Mouse (Mus musculus): ENCODE measurements around the gene Mia. TPM values are rescaled to one million over a fixed set of nuclear protein-coding genes. Genes with fewer than 3 reads are reported as not detected.

Mia gene
- polyA plus RNA-seq, 1 experiment from 2014 or later = 11.7 TPM

DNA sequence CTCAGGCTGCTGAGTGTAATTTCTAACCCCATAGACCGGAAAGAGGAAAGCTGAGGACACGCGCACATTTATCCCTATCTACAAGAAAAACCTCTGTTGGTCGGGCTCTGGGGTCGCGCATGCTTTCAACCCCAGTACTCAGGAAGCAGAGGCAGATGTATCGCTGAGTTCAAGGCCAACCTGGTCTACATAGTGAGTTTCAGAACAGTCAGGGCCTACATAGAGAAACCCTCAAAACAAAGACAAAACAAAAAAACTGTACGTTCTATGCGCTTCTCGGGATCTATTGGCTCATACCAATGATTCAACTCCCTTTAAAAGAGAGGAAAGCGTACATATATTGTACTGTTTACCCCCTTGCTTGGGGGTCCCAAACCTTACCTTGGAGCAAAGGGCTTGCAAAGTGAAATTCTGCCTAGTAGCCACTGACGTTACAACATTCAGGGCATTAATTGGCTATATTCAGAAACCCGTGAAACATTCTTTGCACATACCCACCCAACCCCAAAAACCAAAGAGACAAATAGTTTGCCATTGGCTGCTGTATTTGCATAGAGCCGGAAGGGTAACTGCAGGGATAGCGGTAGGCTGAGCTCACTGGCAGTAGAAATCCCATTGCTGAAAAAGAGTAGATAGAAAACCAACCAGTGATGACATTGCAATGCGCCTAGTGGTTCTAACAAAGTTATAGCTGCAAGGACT lies 1.6 kb downstream of the Mia start:
- Histone ChIP-seq H3K27ac (peak overlapping the region; percentile 95), H3K27me3 (no peaks in the 10 kb centered on the region), H3K4me2 (peak overlapping the region; percentile 58), H3K4me1 (peaks cover 12% of the 10 kb centered on the region), H3K9me3 (no peaks in the 10 kb centered on the region), H3K9ac (peak overlapping the region; percentile 30; the same call in 1 of the 2 replicates), H3K4me3 (replicated peaks) (peak overlapping the region; percentile 72), H3K36me3 (replicated peaks) (peaks cover 19% of the 10 kb centered on the region)
- WGBS = 45% methylated on average over 16 of the region's 16 CpGs
- no peak for ATAC-seq (ENCODE audit: low FRiP score)

DNA sequence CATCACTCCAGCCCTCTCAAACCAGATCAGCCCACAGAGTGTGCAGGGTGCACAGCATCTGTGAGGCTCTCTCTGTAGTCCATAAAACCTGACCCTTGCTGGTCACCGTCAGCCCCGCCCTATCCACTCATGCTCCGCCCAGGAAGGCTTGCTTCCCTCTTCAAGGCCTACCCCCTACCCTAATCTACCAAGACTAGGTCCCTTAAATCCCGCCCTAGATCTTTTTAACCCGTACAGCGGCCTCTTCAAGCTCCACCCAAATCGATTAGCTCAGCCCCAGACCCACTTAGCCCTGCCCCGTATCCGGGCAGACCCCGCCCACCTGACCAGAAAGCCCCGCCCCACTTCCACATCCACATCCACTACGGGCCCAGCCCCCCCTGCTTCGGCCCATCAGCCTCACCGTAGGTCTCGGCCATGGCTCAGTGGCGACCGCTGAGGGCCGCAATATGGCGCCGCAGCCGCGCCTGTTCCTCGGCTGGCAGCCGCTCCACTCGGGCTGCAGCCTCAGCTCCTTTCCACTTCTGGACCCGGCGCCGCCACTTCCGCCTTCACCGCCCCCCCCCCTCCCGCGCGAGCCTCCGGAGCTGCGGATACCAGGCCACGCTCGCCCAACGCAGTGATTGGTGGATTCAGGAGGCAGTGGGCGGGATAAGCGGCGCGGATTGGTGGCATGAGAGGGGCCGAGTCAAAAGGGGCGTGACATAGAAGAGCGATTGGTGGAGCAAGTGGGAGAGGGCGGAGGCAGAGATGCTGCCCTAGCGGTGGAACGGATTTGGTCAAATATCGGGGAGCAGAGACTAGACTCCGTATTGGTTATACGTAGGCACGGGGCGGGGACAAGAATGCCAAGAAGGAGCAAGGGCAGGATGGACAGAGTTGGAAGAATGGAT lies 2.4 kb downstream of the Mia start, which contains the start of gene Rab4b:
Gene Rab4b (minus strand): TSS at position 573 of the 893 bp plus-strand sequence.
- under 1% methylated on average over 52 of the region's 53 CpGs for WGBS

DNA sequence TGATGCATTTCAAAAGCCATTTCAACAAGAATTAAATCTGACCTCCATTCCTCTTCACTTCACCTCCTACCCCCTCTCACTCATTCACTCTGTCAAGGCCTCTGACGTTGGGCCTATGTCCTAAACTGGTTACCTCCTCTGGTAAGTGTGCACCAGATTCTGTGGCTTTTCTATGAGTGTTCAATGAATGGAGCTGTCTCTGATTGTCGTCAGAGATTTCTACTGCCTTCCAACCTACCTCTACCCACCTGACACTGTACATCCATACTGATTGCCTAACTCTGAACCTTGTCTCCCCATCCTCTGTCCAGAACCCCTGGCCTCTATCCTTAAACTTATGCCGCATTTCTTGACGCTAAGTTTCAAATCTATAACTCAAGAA lies 3.0 kb downstream of the Mia start:
- Histone ChIP-seq H3K9ac (peak overlapping the region; percentile 52), H3K27ac (peak overlapping the region; percentile 95), H3K36me3 (replicated peaks) (peaks cover 22% of the 10 kb centered on the region), H3K4me3 (replicated peaks) (peak overlapping the region; percentile 72), H3K9me3 (no peaks in the 10 kb centered on the region), H3K4me2 (peak overlapping the region; percentile 58), H3K4me1 (peaks cover 12% of the 10 kb centered on the region), H3K27me3 (no peaks in the 10 kb centered on the region)
- peak; percentile 1; the same call in 1 of the 2 replicates for ATAC-seq (ENCODE audit: low FRiP score)
- 19% methylated on average over 4 of the region's 4 CpGs for WGBS

More for the DNA sequence above, 2.4 kb downstream of the Mia start, which contains the start of gene Rab4b:
- peak within 1 kb of the TSS; percentile 52 for H3K9ac ChIP-seq
- H3K27me3 ChIP-seq = no peaks in the 10 kb centered on the region
- H3K27ac ChIP-seq = peak within 1 kb of the TSS; percentile 95
- no peaks in the 10 kb centered on the region for H3K9me3 ChIP-seq
- H3K36me3 ChIP-seq (replicated peaks) = peaks cover 22% of the 10 kb centered on the region
- H3K4me2 ChIP-seq = peak within 1 kb of the TSS; percentile 58
- peak; percentile 99 for ATAC-seq (ENCODE audit: low FRiP score)
- H3K4me1 ChIP-seq = peaks cover 12% of the 10 kb centered on the region
- peak within 1 kb of the TSS; percentile 72 for H3K4me3 ChIP-seq (replicated peaks)

DNA sequence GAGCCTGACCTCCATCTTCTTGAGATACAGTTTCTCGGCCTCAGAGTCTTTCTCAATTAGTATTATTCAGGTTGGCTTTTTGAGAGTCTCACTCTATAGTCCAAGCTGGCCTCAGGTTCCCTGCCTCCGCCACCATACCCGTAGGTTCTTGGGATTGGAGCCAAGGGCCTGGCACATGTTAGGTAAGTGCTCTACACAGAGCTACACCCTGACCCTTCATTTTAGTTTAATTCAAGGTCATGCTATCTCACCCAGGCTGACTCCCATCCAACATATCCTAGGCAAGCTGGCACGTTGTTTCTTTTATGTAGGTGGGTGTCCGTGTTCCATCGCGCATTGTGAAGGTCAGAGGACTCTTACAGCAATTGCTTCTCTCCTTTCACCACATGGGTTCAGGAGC lies 6.1 kb downstream of the Mia start:
- peaks cover 43% of the 10 kb centered on the region for H3K36me3 ChIP-seq (replicated peaks)
- no peaks in the 10 kb centered on the region for H3K27me3 ChIP-seq
- H3K27ac ChIP-seq = no peak overlapping the region
- no peak overlapping the region for H3K4me2 ChIP-seq
- no peak for ATAC-seq (ENCODE audit: low FRiP score)
- H3K4me1 ChIP-seq = peaks cover 12% of the 10 kb centered on the region
- WGBS = 94% methylated on average over 7 of the region's 7 CpGs
- H3K4me3 ChIP-seq (replicated peaks) = no peak overlapping the region
- no peaks in the 10 kb centered on the region for H3K9me3 ChIP-seq
- H3K9ac ChIP-seq = no peak overlapping the region

DNA sequence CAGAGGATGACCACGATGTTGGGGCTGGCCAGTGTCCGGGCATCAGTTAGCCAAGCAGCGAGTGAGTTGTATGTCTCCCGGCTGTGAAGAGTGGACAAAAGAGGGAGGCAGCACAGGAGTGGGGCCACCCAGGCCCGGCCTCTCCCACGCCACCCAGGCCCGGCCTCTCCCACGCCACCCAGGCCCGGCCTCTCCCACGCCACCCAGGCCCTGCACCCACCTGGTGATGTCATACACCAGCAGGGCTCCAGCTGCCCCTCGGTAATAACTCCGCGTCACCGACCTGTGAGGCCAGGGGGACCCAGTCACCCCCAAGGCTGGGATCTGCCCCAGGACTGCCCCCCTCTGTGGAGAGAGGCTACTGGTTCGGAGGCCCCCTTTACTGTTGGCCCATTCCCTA lies 6.5 kb downstream of the Mia start:
- ATAC-seq (ENCODE audit: low FRiP score) = no peak
- 96% methylated on average over 15 of the region's 15 CpGs for WGBS
- Histone ChIP-seq H3K4me1 (peaks cover 9% of the 10 kb centered on the region), H3K9me3 (no peaks in the 10 kb centered on the region), H3K27ac (no peak overlapping the region), H3K4me2 (no peak overlapping the region), H3K36me3 (replicated peaks) (peaks cover 43% of the 10 kb centered on the region), H3K9ac (no peak overlapping the region), H3K4me3 (replicated peaks) (no peak overlapping the region), H3K27me3 (no peaks in the 10 kb centered on the region)

DNA sequence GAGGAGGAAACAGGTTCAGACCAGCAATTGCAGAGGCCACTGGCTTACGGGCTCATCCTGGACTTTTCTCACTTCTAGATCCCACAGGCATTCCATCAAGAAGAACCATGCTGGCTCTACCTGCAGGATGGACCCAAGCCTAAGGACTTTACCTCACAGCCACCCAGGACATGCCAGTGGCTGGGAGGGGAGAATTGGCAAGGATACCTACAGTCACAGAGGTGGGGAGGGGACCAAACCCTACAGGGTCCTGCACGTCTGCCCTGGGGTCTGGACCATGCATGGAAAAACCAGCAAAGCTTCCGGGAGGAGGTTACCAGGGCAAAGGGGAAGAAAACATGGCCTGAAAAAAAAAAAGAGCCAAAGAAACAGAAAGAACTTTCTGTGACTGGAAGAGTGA lies 10.0 kb downstream of the Mia start:
- peaks cover 9% of the 10 kb centered on the region for H3K4me1 ChIP-seq
- no peak overlapping the region for H3K4me2 ChIP-seq
- peaks cover 43% of the 10 kb centered on the region for H3K36me3 ChIP-seq (replicated peaks)
- WGBS = 91% methylated on average over 3 of the region's 3 CpGs
- no peak overlapping the region for H3K4me3 ChIP-seq (replicated peaks)
- no peaks in the 10 kb centered on the region for H3K27me3 ChIP-seq
- no peak overlapping the region for H3K27ac ChIP-seq
- no peak for ATAC-seq (ENCODE audit: low FRiP score)
- H3K9me3 ChIP-seq = no peaks in the 10 kb centered on the region
- H3K9ac ChIP-seq = no peak overlapping the region

DNA sequence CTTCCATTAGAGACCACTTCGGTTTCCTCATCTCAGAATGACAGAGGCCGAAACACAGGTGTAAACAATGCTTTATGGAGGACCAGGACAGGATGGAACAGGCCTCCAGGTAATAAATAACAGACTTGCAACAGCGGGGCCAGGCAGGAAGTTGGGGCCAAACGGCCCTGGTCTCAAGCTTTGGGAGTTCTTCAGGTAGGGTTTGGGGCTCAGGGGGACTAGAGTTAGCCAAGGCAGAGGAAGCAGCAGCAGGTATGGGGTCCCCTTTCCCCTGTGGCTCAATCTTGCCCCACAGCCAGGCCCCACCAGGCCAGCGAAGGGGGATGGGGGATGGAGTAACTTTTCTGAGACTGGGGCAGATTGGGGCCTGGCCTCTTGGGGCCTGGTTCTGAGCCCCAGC lies 12.6 kb downstream of the Mia start:
- peaks cover 47% of the 10 kb centered on the region for H3K36me3 ChIP-seq (replicated peaks)
- WGBS = 92% methylated on average over 5 of the region's 5 CpGs
- no peak for ATAC-seq (ENCODE audit: low FRiP score)
- peaks cover 34% of the 10 kb centered on the region for H3K4me1 ChIP-seq
- no peaks in the 10 kb centered on the region for H3K9me3 ChIP-seq
- H3K27ac ChIP-seq = no peak overlapping the region
- H3K27me3 ChIP-seq = no peaks in the 10 kb centered on the region
- no peak overlapping the region for H3K4me3 ChIP-seq (replicated peaks)
- no peak overlapping the region for H3K4me2 ChIP-seq
- no peak overlapping the region for H3K9ac ChIP-seq

DNA sequence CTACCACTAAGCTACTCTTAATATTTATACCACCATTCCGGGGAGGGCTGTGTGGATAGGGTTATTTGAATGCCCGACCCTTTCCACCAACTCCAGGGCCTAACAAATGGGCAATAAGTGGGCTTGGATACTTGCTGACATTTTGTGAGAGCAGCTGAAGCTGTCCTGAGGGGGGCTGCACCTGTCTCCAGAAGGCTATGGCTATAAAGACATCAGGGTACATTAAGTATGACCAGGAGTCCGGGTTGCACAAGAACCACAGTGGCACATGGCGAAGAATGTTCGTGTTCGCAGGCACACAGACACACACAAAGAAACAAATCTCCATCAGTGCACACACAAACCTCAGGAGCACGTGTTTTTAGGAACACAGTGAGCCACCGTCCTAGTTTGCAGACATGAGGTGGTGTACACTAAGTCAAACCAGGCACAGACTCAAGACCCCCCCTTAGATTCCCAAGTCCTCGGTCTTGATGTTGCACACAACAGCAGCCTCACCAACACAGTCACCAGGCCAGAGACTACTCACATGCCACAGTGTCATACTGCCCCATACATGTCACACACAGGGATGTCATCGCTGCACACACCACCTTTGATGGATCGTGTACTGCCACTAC lies 13.4 kb downstream of the Mia start:
- Histone ChIP-seq H3K4me1 (peaks cover 42% of the 10 kb centered on the region), H3K9ac (peak overlapping the region; percentile 76), H3K4me2 (peak overlapping the region; percentile 86), H3K36me3 (replicated peaks) (peaks cover 43% of the 10 kb centered on the region), H3K27ac (peak overlapping the region; percentile 99), H3K27me3 (no peaks in the 10 kb centered on the region), H3K4me3 (replicated peaks) (peak overlapping the region; percentile 73), H3K9me3 (no peaks in the 10 kb centered on the region)
- 79% methylated on average over 11 of the region's 11 CpGs for WGBS
- ATAC-seq (ENCODE audit: low FRiP score) = 0 out of 2 replicates have a peak, but pooled peaks have one; percentile 2

DNA sequence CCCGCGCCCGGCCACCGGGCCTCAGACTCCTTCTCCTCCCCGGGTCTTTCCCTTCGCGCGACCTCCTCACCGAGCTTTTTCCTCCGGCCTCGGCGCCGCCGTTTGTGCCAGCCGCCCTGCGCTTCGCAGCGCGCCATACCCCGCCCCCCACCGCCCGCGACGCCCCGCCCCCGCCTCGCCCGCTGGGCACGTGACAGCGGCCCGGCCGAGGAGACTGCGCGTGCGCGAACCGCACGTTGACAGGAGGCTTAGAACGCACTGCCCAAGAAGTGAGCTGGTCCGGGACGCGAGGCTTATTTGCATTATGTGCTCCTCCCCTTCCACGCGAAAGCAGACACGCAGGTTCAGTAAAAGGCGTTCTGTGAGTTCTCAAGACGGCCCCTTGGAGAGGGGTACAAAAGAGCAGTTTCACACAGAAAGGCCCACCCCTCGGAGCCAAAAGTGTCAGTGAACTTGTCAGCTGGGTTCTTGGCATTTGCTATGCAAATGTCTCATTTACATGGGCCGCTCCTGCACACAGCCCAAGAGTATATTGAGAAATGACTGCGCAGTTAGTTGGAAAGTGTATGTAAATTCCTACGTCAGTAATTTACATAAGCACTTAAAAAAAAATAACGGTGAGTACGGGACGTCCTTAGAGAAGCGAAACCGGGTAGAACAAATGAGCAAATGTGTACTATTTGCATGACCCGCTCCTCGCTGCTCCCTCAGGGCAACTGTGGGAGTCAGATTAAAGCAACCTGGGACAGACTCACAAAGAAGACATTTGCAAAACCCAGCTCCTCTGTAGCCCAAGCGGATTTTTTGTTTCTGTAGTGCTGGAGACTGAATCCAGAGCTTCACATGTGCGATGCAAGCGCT lies 14.1 kb downstream of the Mia start, which contains the start of gene Egln2:
Gene Egln2 (minus strand): TSS at position 189 of the 861 bp plus-strand sequence.
- Histone ChIP-seq H3K4me3 (replicated peaks) (peak within 1 kb of the TSS; percentile 73), H3K27me3 (no peaks in the 10 kb centered on the region), H3K9me3 (no peaks in the 10 kb centered on the region), H3K4me1 (peaks cover 49% of the 10 kb centered on the region), H3K36me3 (replicated peaks) (peaks cover 42% of the 10 kb centered on the region), H3K4me2 (peak within 1 kb of the TSS; percentile 86), H3K27ac (peak within 1 kb of the TSS; percentile 99), H3K9ac (peak within 1 kb of the TSS; percentile 76)
- 2% methylated on average over 58 of the region's 61 CpGs for WGBS
- ATAC-seq (ENCODE audit: low FRiP score) = peak; percentile 88

DNA sequence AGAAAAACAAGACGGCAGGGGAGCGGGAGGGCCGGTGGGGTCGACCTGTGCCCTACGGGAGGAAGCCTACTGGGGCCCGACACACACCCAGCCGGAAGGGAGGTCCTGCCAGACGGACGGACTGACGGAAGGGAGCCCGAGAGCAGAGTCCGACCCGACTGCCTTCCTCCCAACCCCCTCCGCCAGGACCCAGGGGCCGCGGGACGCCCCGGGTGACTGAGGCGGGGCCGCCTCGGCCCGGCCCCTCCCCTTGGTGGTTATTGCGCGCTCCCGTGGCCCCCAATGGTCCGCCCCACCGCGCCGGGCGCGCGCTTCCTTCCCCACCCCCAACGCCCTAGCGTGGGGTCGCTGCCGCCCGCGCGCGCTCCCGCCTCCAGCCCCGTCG lies 14.7 kb downstream of the Mia start:
- Histone ChIP-seq H3K4me2 (peak overlapping the region; percentile 86), H3K4me3 (replicated peaks) (peak overlapping the region; percentile 73), H3K36me3 (replicated peaks) (peaks cover 40% of the 10 kb centered on the region), H3K27ac (peak overlapping the region; percentile 99), H3K9me3 (no peaks in the 10 kb centered on the region), H3K9ac (peak overlapping the region; percentile 76), H3K27me3 (no peaks in the 10 kb centered on the region), H3K4me1 (peaks cover 55% of the 10 kb centered on the region)
- WGBS = under 1% methylated on average over 39 of the region's 43 CpGs
- ATAC-seq (ENCODE audit: low FRiP score) = peak; percentile 69

DNA sequence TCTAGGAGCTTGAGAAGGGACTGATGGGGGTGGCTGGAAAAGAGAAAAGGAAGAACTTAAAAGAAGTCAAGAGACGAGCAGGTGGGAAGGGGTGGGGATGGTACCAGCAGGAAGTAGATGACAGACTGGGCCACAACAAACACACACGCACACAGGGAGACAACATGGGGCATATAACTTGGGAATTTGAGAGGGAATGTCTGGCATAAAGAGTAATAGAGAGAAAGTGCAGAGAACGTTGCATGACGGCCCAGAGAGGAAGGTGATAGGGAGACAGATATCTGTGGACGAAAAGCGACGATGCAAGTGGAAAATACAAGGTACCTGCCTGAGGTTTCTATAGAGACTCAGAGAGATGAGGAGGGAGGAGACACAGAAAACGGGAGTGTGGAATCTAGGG lies 15.3 kb downstream of the Mia start:
- Histone ChIP-seq H3K4me3 (replicated peaks) (peak overlapping the region; percentile 73), H3K36me3 (replicated peaks) (peaks cover 40% of the 10 kb centered on the region), H3K9me3 (no peaks in the 10 kb centered on the region), H3K4me1 (peaks cover 60% of the 10 kb centered on the region), H3K9ac (peak overlapping the region; percentile 76), H3K27ac (peak overlapping the region; percentile 99), H3K4me2 (peak overlapping the region; percentile 86), H3K27me3 (no peaks in the 10 kb centered on the region)
- peak; percentile 1; the same call in 1 of the 2 replicates for ATAC-seq (ENCODE audit: low FRiP score)
- 4% methylated on average over 8 of the region's 8 CpGs for WGBS
